Mouse (Mus musculus) brain, embryonic 14.5 days (tissue): ENCODE results near the gene Scml4.

ENCODE experiments used
- CTCF ChIP-seq: fragments of 200-500 bp; IDR thresholded peaks from 2 replicates; pipeline ENCODE4 v1.5.1; 2012; ENCODE audit warnings: inconsistent platforms, mild to moderate bottlenecking, moderate library complexity, borderline replicate concordance; ENCODE audit not compliant: insufficient read depth, insufficient read length; ENCODE audit errors: extremely low read depth
- POLR2A ChIP-seq: fragments of 200-500 bp; IDR thresholded peaks from 2 replicates; pipeline ENCODE4 v1.6.1; 2012; ENCODE audit warnings: mild to moderate bottlenecking, inconsistent platforms, borderline replicate concordance; ENCODE audit not compliant: poor library complexity, insufficient read depth, insufficient read length, severe bottlenecking; ENCODE audit errors: extremely low read depth

DNA sequence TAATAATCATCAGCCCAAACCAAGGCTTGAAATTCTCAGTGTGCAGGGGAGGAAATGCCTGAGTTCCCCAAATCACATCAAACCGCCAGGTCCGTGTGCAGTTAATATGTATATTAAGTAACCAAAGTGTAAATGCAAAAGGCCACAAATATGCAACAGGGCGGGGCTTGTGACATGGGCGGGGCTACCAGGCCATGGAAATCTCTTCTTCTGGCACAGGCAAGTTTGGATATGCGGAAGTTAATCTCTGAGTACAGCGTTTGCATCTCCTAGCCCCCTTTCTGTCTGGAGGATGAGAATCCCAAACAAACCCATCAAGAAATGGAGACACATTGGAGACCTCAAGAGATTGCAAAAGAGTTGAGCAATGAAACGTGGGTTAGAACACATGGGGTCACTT is 145.5 kb downstream of the Scml4 start:
- TF ChIP-seq POLR2A (no peak), CTCF (no peak)
